Mouse (Mus musculus) kidney, postnatal 0 days (tissue): Measurements from ENCODE around the gene 3100002H09Rik. TPM values are rescaled to one million over a fixed set of nuclear protein-coding genes. Genes with fewer than 3 reads are reported as not detected.

Experiments used
- ATAC-seq: fragments of 200-750 bp; cut with Nextera tagmentation; replicated peaks from 2 replicates; pipeline ENCODE4 v1.8.0; 2017; ENCODE audit warnings: low read depth, moderate number of reproducible peaks, moderate TSS enrichment, moderate library complexity; ENCODE audit not compliant: low FRiP score
- DNase-seq: peaks from one replicate; pipeline ENCODE4 v3.0.0-alpha.2; 2016; ENCODE audit warnings: low spot score
- H3K27ac ChIP-seq: fragments of 300-500 bp; sonication (generic); 2 replicates; pipeline ENCODE4 v1.5.1; 2014; ENCODE audit warnings: mild to moderate bottlenecking
- H3K27me3 ChIP-seq: fragments of 300-500 bp; sonication (generic); 2 replicates; pipeline ENCODE4 v1.6.1; 2014; ENCODE audit warnings: low read length, mixed read lengths; ENCODE audit not compliant: insufficient read depth
- H3K36me3 ChIP-seq: fragments of 300-500 bp; sonication (generic); 2 replicates; pipeline ENCODE4 v1.6.1; 2014; ENCODE audit warnings: low read length, mixed read lengths; ENCODE audit not compliant: insufficient read depth
- H3K4me1 ChIP-seq: fragments of 300-500 bp; sonication (generic); replicated peaks from 2 replicates; pipeline ENCODE4 v1.6.1; 2014; ENCODE audit warnings: antibody characterized with exemption, low read length, mixed read lengths; ENCODE audit not compliant: insufficient read depth
- H3K4me2 ChIP-seq: fragments of 300-500 bp; sonication (generic); 2 replicates; pipeline ENCODE4 v1.6.1; 2014; ENCODE audit warnings: mild to moderate bottlenecking, low read length, moderate library complexity, mixed read lengths
- H3K4me3 ChIP-seq: fragments of 300-500 bp; sonication (generic); replicated peaks from 2 replicates; pipeline ENCODE4 v1.5.1; 2014; ENCODE audit warnings: low read depth, low read length
- H3K9ac ChIP-seq: fragments of 300-500 bp; sonication (generic); 2 replicates; pipeline ENCODE4 v1.6.1; 2014; ENCODE audit warnings: low read depth, low read length
- H3K9me3 ChIP-seq: fragments of 300-500 bp; sonication (generic); replicated peaks from 2 replicates; pipeline ENCODE4 v1.6.1; 2016; ENCODE audit warnings: low read length, inconsistent platforms, mixed read lengths
- CTCF ChIP-seq: IDR thresholded peaks from 2 replicates; pipeline ENCODE4 v1.5.1; 2016; ENCODE audit warnings: antibody characterized with exemption, low read depth, mild to moderate bottlenecking, moderate library complexity
- WGBS: fragments of 180-500 bp; shearing (Covaris S2); extraction: QIAGEN DNeasy Blood & Tissue Kit; methylation state at CpG from one replicate; pipeline ENCODE4 v1.1.7; 2014; 5-methylcytosine and 5-hydroxymethylcytosine counted together
- polyA plus RNA-seq: library from polyadenylated mRNA; unstranded; fragments of >200 nt; fragmentation: Nextera tagmentation; extraction: Ambion mirVana; gene quantifications from 2 replicates; pipeline ENCODE4 v1.2.1, GENCODE M21; 2015

The 3100002H09Rik gene
- not detected in 2 replicates for polyA plus RNA-seq

- Histone ChIP-seq H3K27ac (no peak within 1 kb of the TSS), H3K4me3 (no peak within 1 kb of the TSS), H3K27me3 (no peaks in the 10 kb centered on the region), H3K4me2 (no peak within 1 kb of the TSS), H3K9me3 (no peaks in the 10 kb centered on the region), H3K9ac (no peak within 1 kb of the TSS), H3K36me3 (no peaks in the 10 kb centered on the region), H3K4me1 (no peaks in the 10 kb centered on the region)
- 84% methylated on average over 2 of the region's 2 CpGs for WGBS
- no peak for DNase-seq
- no peak for TF ChIP-seq CTCF
- no peak for ATAC-seq
Observed at GRCm38 (mm10) chr4:124610703-124611102, at the start of gene 3100002H09Rik. 3100002H09Rik (minus strand) TSS chr4:124610803.

- H3K4me2 ChIP-seq, result peak overlapping the region; percentile 42
- peaks cover 23% of the 10 kb centered on the region for H3K4me1 ChIP-seq
- no peak for ATAC-seq
- H3K36me3 ChIP-seq, result no peaks in the 10 kb centered on the region
- H3K9ac ChIP-seq, result 0 out of 2 replicates have a peak overlapping the region, but pooled peaks have one; percentile 1
- 3% methylated on average over 67 of the region's 68 CpGs for WGBS
- no peak overlapping the region for H3K27ac ChIP-seq
- DNase-seq, result no peak
- H3K27me3 ChIP-seq, result peaks cover 92% of the 10 kb centered on the region
- no peak for TF ChIP-seq CTCF
- H3K4me3 ChIP-seq, result peak overlapping the region; percentile 21
- H3K9me3 ChIP-seq, result no peaks in the 10 kb centered on the region
Observed at GRCm38 (mm10) chr4:124659251-124660217, 48.9 kb upstream of the 3100002H09Rik start.

GRCm38 (mm10) chr4:124658412-124658851, 47.8 kb upstream of the 3100002H09Rik start:
- H3K4me2 ChIP-seq, result peak overlapping the region; percentile 98
- DNase-seq (no peak), ATAC-seq (no peak)
- no peak for TF ChIP-seq CTCF
- no peak overlapping the region for H3K27ac ChIP-seq
- no peak overlapping the region for H3K9ac ChIP-seq
- under 1% methylated on average over 39 of the region's 39 CpGs for WGBS
- H3K36me3 ChIP-seq, result no peaks in the 10 kb centered on the region
- peak overlapping the region; percentile 52 for H3K4me3 ChIP-seq
- peaks cover 23% of the 10 kb centered on the region for H3K4me1 ChIP-seq
- H3K27me3 ChIP-seq, result peaks cover 92% of the 10 kb centered on the region
- H3K9me3 ChIP-seq, result no peaks in the 10 kb centered on the region

GRCm38 (mm10) chr4:124657781-124658180, 47.2 kb upstream of the 3100002H09Rik start:
- Histone ChIP-seq H3K27ac (no peak overlapping the region), H3K27me3 (peaks cover 92% of the 10 kb centered on the region), H3K4me3 (peak overlapping the region; percentile 52), H3K9me3 (no peaks in the 10 kb centered on the region), H3K9ac (0 out of 2 replicates have a peak overlapping the region, but pooled peaks have one; percentile 18), H3K4me1 (peaks cover 27% of the 10 kb centered on the region), H3K36me3 (no peaks in the 10 kb centered on the region), H3K4me2 (peak overlapping the region; percentile 98)
- ATAC-seq, result peak; percentile 25; the same call in 1 of the 2 replicates
- under 1% methylated on average over 44 of the region's 61 CpGs for WGBS
- no peak for DNase-seq
- no peak for TF ChIP-seq CTCF

GRCm38 (mm10) chr4:124656854-124657650, 46.4 kb upstream of the 3100002H09Rik start:
- DNase-seq, result peak; percentile 75
- TF ChIP-seq CTCF, result no peak
- Histone ChIP-seq H3K4me1 (peaks cover 28% of the 10 kb centered on the region), H3K27me3 (peaks cover 89% of the 10 kb centered on the region), H3K4me3 (peak overlapping the region; percentile 52), H3K36me3 (no peaks in the 10 kb centered on the region), H3K9ac (peak overlapping the region; percentile 47; the same call in 1 of the 2 replicates), H3K4me2 (peak overlapping the region; percentile 98), H3K9me3 (no peaks in the 10 kb centered on the region), H3K27ac (no peak overlapping the region)
- peak; percentile 83 for ATAC-seq
- WGBS, result under 1% methylated on average over 74 of the region's 92 CpGs

GRCm38 (mm10) chr4:124656518-124656853, 45.9 kb upstream of the 3100002H09Rik start, which contains the start of gene Pou3f1:
Pou3f1 (plus strand) TSS chr4:124656807.
- H3K27ac ChIP-seq, result no peak within 1 kb of the TSS
- H3K4me1 ChIP-seq, result peaks cover 28% of the 10 kb centered on the region
- WGBS, result 2% methylated on average over 15 of the region's 15 CpGs
- no peak for ATAC-seq
- TF ChIP-seq CTCF, result no peak
- peak within 1 kb of the TSS; percentile 98 for H3K4me2 ChIP-seq
- DNase-seq, result no peak
- peak within 1 kb of the TSS; percentile 52 for H3K4me3 ChIP-seq
- H3K9me3 ChIP-seq, result no peaks in the 10 kb centered on the region
- peaks cover 84% of the 10 kb centered on the region for H3K27me3 ChIP-seq
- H3K9ac ChIP-seq, result peak within 1 kb of the TSS; percentile 47; the same call in 1 of the 2 replicates
- no peaks in the 10 kb centered on the region for H3K36me3 ChIP-seq
